Mouse (Mus musculus) neural tube, embryonic 14.5 days (tissue): Measurements from ENCODE around the gene Trir. TPM values are rescaled to one million over a fixed set of nuclear protein-coding genes. Genes with fewer than 3 reads are reported as not detected.

Experiments used
- ATAC-seq: fragments of 200-750 bp; cut with Nextera tagmentation; 2 replicates; pipeline ENCODE4 v1.8.0; 2017; ENCODE audit warnings: low read depth, mild to moderate bottlenecking, moderate TSS enrichment, moderate library complexity
- H3K27ac ChIP-seq: fragments of 300-500 bp; sonication (generic); 2 replicates; pipeline ENCODE4 v1.5.1; 2014; ENCODE audit warnings: low read depth, mild to moderate bottlenecking, control low read depth, low read length, moderate library complexity, mixed read lengths
- H3K27me3 ChIP-seq: fragments of 300-500 bp; sonication (generic); 2 replicates; pipeline ENCODE4 v1.6.1; 2014; ENCODE audit warnings: low read length; ENCODE audit not compliant: control insufficient read depth, insufficient read depth
- H3K36me3 ChIP-seq: fragments of 300-500 bp; sonication (generic); 2 replicates; pipeline ENCODE4 v1.6.1; 2014; ENCODE audit warnings: low read length, mixed read lengths; ENCODE audit not compliant: control insufficient read depth, insufficient read depth
- H3K4me1 ChIP-seq: fragments of 300-500 bp; sonication (generic); 2 replicates; pipeline ENCODE4 v1.6.1; 2014; ENCODE audit warnings: low read length; ENCODE audit not compliant: control insufficient read depth, insufficient read depth
- H3K4me2 ChIP-seq: fragments of 300-500 bp; sonication (generic); 2 replicates; pipeline ENCODE4 v1.6.1; 2014; ENCODE audit warnings: mild to moderate bottlenecking, low read depth, low read length, control low read depth
- H3K4me3 ChIP-seq: fragments of 300-500 bp; sonication (generic); 2 replicates; pipeline ENCODE4 v1.5.1; 2014; ENCODE audit warnings: low read depth, low read length, control low read depth, mixed read lengths
- H3K9ac ChIP-seq: fragments of 300-500 bp; sonication (generic); replicated peaks from 2 replicates; pipeline ENCODE4 v1.6.1; 2014; ENCODE audit warnings: low read depth, mild to moderate bottlenecking, control low read depth, low read length, mixed read lengths
- H3K9me3 ChIP-seq: fragments of 300-500 bp; sonication (generic); 2 replicates; pipeline ENCODE4 v1.6.1; 2016; ENCODE audit warnings: low read length; ENCODE audit not compliant: control insufficient read depth
- WGBS: fragments of 180-500 bp; shearing (Covaris S2); extraction: QIAGEN DNeasy Blood & Tissue Kit; methylation state at CpG from one replicate; pipeline ENCODE4 v1.1.7; 2014; 5-methylcytosine and 5-hydroxymethylcytosine counted together
- polyA plus RNA-seq: library from polyadenylated mRNA; unstranded; fragments of >200 nt; fragmentation: Nextera tagmentation; extraction: Ambion mirVana; gene quantifications from 2 replicates; pipeline ENCODE4 v1.2.1, GENCODE M21; 2014

The Trir gene
- polyA plus RNA-seq, 1 experiment from 2014 or later: 153 TPM

- Histone ChIP-seq H3K4me2 (peak overlapping the region; percentile 96), H3K9ac (peak overlapping the region; percentile 87), H3K36me3 (peaks cover 13% of the 10 kb centered on the region), H3K4me1 (peaks cover 24% of the 10 kb centered on the region), H3K4me3 (peak overlapping the region; percentile 77), H3K27me3 (no peaks in the 10 kb centered on the region), H3K27ac (peak overlapping the region; percentile 96), H3K9me3 (no peaks in the 10 kb centered on the region)
- under 1% methylated on average over 57 of the region's 57 CpGs for WGBS
- ATAC-seq: peak; percentile 5; the same call in 1 of the 2 replicates
Observed at GRCm38 (mm10) chr8:85037681-85038531, 11.3 kb downstream of the Trir start.

DNA sequence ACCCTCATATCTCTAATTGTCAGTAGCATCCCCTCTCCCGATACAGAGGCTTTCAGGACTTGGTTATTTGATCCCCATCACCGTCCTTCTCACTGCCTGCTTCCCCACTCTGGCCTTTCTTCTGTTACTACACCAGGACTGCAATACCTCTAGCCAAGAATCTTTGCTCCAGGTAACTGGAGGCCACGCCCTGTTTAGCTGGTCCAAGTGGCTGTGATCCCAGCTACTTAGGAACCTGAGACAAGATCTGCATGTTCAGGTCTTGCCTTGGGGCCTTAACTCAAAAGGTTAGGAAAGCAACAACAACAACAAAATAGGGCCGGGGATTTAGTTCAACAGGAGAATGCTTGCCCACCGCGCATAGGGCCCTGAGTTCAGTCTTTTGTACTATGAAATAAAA, 17.0 kb downstream of the Trir start:
- H3K9ac ChIP-seq: no peak overlapping the region
- no peaks in the 10 kb centered on the region for H3K27me3 ChIP-seq
- H3K4me2 ChIP-seq: no peak overlapping the region
- no peak overlapping the region for H3K4me3 ChIP-seq
- H3K4me1 ChIP-seq: peaks cover 5% of the 10 kb centered on the region; the same call in 1 of the 2 replicates
- ATAC-seq: no peak
- H3K27ac ChIP-seq: no peak overlapping the region
- H3K9me3 ChIP-seq: no peaks in the 10 kb centered on the region
- peaks cover 58% of the 10 kb centered on the region for H3K36me3 ChIP-seq
- 96% methylated on average over 6 of the region's 6 CpGs for WGBS

- no peak for ATAC-seq
- Histone ChIP-seq H3K9ac (no peak overlapping the region), H3K27ac (no peak overlapping the region), H3K4me1 (peaks cover 10% of the 10 kb centered on the region), H3K4me2 (no peak overlapping the region), H3K9me3 (no peaks in the 10 kb centered on the region), H3K36me3 (peaks cover 40% of the 10 kb centered on the region), H3K27me3 (no peaks in the 10 kb centered on the region), H3K4me3 (no peak overlapping the region)
- 84% methylated on average over 7 of the region's 7 CpGs for WGBS
Observed at GRCm38 (mm10) chr8:85057367-85057766, 30.7 kb downstream of the Trir start.

- Histone ChIP-seq H3K4me3 (peak within 1 kb of the TSS; percentile 90), H3K27ac (no peak within 1 kb of the TSS), H3K4me1 (peaks cover 10% of the 10 kb centered on the region), H3K9me3 (no peaks in the 10 kb centered on the region), H3K27me3 (no peaks in the 10 kb centered on the region), H3K9ac (peak within 1 kb of the TSS; percentile 67), H3K4me2 (peak within 1 kb of the TSS; percentile 96), H3K36me3 (peaks cover 21% of the 10 kb centered on the region; the same call in 1 of the 2 replicates)
- peak; percentile 94 for ATAC-seq
- 1% methylated on average over 52 of the region's 53 CpGs for WGBS
Observed at GRCm38 (mm10) chr8:85059879-85060616, 33.4 kb downstream of the Trir start, which contains the start of gene Fbxw9. Gene Fbxw9, plus strand, starts transcription at chr8:85060055.

GRCm38 (mm10) chr8:85062603-85063002, 36.0 kb downstream of the Trir start:
- WGBS: 98% methylated on average over 4 of the region's 4 CpGs
- H3K27ac ChIP-seq: no peak overlapping the region
- H3K4me3 ChIP-seq: no peak overlapping the region
- H3K4me2 ChIP-seq: no peak overlapping the region
- no peaks in the 10 kb centered on the region for H3K9me3 ChIP-seq
- no peak overlapping the region for H3K9ac ChIP-seq
- H3K4me1 ChIP-seq: peaks cover 10% of the 10 kb centered on the region
- ATAC-seq: no peak
- peaks cover 28% of the 10 kb centered on the region for H3K36me3 ChIP-seq
- no peaks in the 10 kb centered on the region for H3K27me3 ChIP-seq

- Histone ChIP-seq H3K9ac (no peak overlapping the region), H3K4me2 (no peak overlapping the region), H3K9me3 (no peaks in the 10 kb centered on the region), H3K27me3 (no peaks in the 10 kb centered on the region), H3K27ac (no peak overlapping the region), H3K4me1 (peaks cover 10% of the 10 kb centered on the region), H3K4me3 (no peak overlapping the region), H3K36me3 (peaks cover 31% of the 10 kb centered on the region)
- no peak for ATAC-seq
- 38% methylated on average over 2 of the region's 2 CpGs for WGBS
Observed at GRCm38 (mm10) chr8:85065213-85065612, 38.6 kb downstream of the Trir start.

DNA sequence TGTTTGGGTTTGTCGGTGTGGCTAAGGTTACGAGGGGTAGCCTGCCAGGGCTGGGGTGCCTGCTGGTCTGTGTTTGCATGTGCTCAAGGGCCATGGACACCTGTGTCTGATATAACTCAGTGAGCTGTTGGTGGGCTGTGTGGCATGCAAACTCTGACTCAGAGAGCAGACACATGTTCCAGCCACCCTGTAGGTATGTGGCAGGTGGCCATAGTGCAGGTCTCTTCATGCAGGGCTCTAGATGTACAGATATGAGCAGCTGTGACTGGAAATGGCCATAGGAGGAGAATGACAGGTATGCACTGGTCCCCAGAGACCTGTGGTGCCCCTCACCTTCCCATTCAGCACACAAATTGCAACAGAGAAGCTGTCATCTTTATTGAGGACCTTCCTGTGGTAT, 40.5 kb downstream of the Trir start:
- Histone ChIP-seq H3K4me2 (no peak overlapping the region), H3K9me3 (no peaks in the 10 kb centered on the region), H3K27me3 (no peaks in the 10 kb centered on the region), H3K4me1 (peaks cover 3% of the 10 kb centered on the region; the same call in 1 of the 2 replicates), H3K9ac (no peak overlapping the region), H3K4me3 (no peak overlapping the region), H3K27ac (no peak overlapping the region), H3K36me3 (peaks cover 28% of the 10 kb centered on the region)
- WGBS: 96% methylated on average over 2 of the region's 2 CpGs
- no peak for ATAC-seq

DNA sequence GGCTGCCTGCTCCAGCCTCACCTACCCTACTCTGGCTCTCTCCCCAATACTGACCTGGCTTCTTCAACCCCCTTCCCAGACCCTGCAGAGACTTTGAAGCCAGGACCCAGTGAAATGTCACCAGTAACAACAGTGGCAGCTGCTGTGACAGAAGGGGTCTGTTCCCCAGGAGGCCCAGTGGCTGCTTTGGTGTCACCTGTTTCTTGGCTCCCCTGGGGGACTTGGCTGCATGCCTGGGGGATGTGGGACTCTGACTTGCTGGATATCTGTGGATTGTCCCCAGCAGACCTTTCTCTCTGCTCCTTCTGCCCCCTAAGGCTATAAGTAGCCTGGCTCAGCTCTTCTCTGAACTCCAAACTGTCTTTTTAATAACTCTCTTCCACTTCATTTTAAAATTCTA, 41.4 kb downstream of the Trir start, which contains the start of gene Gm5741:
TSS of gene Gm5741 (minus strand) at position 1 of the 400 bp plus-strand sequence.
- peaks cover 28% of the 10 kb centered on the region for H3K36me3 ChIP-seq
- H3K9ac ChIP-seq: no peak within 1 kb of the TSS
- H3K27me3 ChIP-seq: no peaks in the 10 kb centered on the region

GRCm38 (mm10) chr8:85071041-85071440, 44.4 kb downstream of the Trir start:
- Histone ChIP-seq H3K9ac (no peak overlapping the region), H3K36me3 (peaks cover 36% of the 10 kb centered on the region), H3K27ac (peak overlapping the region; percentile 88), H3K4me3 (peak overlapping the region; percentile 94), H3K27me3 (no peaks in the 10 kb centered on the region), H3K4me2 (peak overlapping the region; percentile 59), H3K9me3 (no peaks in the 10 kb centered on the region), H3K4me1 (peaks cover 11% of the 10 kb centered on the region; the same call in 1 of the 2 replicates)
- no peak for ATAC-seq
- 80% methylated on average over 5 of the region's 5 CpGs for WGBS

More for the DNA sequence above, 41.4 kb downstream of the Trir start, which contains the start of gene Gm5741:
- Histone ChIP-seq H3K4me3 (no peak within 1 kb of the TSS), H3K4me2 (no peak within 1 kb of the TSS), H3K9me3 (no peaks in the 10 kb centered on the region), H3K4me1 (peaks cover 11% of the 10 kb centered on the region; the same call in 1 of the 2 replicates), H3K27ac (no peak within 1 kb of the TSS)
- ATAC-seq: no peak
